Mouse (Mus musculus): ENCODE data around the gene Tmem56.

The Tmem56 gene

GRCm38 (mm10) chr3:121262521-121263204 lies 20.2 kb downstream of the Tmem56 start:
- H3K36me3 ChIP-seq (ENCODE audit: control insufficient read depth, insufficient read depth, low read length, poor library complexity, severe bottlenecking): no peaks in the 10 kb centered on the region
- DNase-seq (ENCODE audit: low read depth, low spot score): peak; percentile 13
- peaks cover 3% of the 10 kb centered on the region; the same call in 1 of the 2 replicates for H3K27me3 ChIP-seq (ENCODE audit: control insufficient read depth, insufficient read depth, low read length, poor library complexity, severe bottlenecking)

DNA sequence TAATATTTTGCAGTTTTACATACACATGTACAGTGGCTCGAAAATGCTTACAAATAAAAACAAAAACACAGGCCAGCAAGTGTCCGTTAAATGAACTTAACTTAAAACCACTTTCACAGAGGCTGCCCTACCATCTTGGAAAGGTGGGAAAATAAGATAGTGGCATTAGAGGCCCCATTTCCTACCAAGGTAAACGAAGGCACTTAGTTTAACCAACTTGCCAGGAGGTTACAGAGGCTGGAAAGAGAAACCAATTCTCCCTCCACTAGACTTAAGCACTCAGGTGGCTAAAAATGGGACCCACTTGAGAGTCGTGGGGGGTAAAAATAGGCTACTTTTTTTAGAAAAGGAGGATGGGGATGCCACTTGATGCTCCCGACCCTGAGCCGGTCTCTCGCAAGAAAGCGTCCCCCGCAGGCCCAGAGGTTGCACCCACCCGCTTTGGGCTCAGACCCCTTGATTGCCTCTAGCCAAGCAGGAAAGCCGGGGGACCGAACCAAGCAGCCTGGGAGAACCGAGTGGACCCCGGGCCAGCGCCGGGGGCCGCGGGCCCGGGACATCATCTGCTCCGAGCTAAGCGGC lies 20.9 kb downstream of the Tmem56 start:
- no peaks in the 10 kb centered on the region for H3K36me3 ChIP-seq (ENCODE audit: control insufficient read depth, insufficient read depth, low read length, poor library complexity, severe bottlenecking)
- DNase-seq (ENCODE audit: low read depth, low spot score): no peak
- peaks cover 3% of the 10 kb centered on the region; the same call in 1 of the 2 replicates for H3K27me3 ChIP-seq (ENCODE audit: control insufficient read depth, insufficient read depth, low read length, poor library complexity, severe bottlenecking)

DNA sequence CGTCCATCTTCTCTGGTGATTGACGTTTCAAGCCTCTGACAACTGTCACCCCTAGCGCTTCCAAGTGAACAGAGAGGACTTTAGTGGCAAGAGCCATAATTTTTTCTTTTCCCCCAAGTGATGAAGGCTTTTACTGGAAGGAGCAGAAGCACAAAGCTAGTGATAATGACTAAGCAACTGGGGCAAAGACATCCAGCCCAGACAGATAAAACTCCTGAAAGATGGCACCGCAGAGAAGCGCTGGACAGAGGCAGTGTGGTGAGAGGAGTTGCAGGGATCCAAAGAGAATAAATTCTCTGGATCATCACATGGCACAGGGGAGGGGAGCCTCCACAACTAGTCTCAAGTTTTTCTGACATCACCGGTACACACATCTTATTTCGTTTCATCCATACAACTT lies 21.6 kb downstream of the Tmem56 start:
- DNase-seq (ENCODE audit: low read depth, low spot score): no peak
- H3K27me3 ChIP-seq (ENCODE audit: control insufficient read depth, insufficient read depth, low read length, poor library complexity, severe bottlenecking): peaks cover 3% of the 10 kb centered on the region; the same call in 1 of the 2 replicates
- H3K36me3 ChIP-seq (ENCODE audit: control insufficient read depth, insufficient read depth, low read length, poor library complexity, severe bottlenecking): no peaks in the 10 kb centered on the region

DNA sequence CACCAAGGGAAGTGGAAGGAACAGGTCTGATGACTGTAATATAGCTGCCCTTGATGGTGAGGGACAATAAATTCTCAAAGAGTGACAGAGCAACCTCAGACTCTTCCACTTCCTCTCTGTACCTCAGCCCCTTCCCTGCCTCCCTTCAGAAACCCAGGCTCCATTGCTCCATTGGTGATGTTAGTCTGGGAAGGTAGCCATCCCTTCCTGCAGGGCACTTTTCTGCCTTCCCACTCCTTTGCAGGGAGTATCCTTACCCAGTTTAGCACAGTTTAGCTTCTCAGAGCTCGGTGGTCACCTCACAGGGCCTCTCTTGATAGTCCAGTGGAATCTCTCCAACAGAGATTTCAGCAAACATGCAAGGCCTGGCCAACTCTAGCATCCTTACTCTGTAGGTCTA lies 22.1 kb downstream of the Tmem56 start:
- no peaks in the 10 kb centered on the region for H3K36me3 ChIP-seq (ENCODE audit: control insufficient read depth, insufficient read depth, low read length, poor library complexity, severe bottlenecking)
- no peak for DNase-seq (ENCODE audit: low read depth, low spot score)

GRCm38 (mm10) chr3:121260041-121260440 lies 22.9 kb downstream of the Tmem56 start:
- H3K27me3 ChIP-seq (ENCODE audit: control insufficient read depth, insufficient read depth, low read length, poor library complexity, severe bottlenecking): peaks cover 3% of the 10 kb centered on the region; the same call in 1 of the 2 replicates
- no peaks in the 10 kb centered on the region for H3K36me3 ChIP-seq (ENCODE audit: control insufficient read depth, insufficient read depth, low read length, poor library complexity, severe bottlenecking)
- DNase-seq (ENCODE audit: low read depth, low spot score): no peak

More for the DNA sequence above, 22.1 kb downstream of the Tmem56 start:
- H3K27me3 ChIP-seq (ENCODE audit: control insufficient read depth, insufficient read depth, low read length, poor library complexity, severe bottlenecking): peaks cover 3% of the 10 kb centered on the region; the same call in 1 of the 2 replicates

- Histone ChIP-seq H3K36me3 (ENCODE audit: control insufficient read depth, insufficient read depth, low read length, poor library complexity, severe bottlenecking) (no peaks in the 10 kb centered on the region), H3K27me3 (ENCODE audit: control insufficient read depth, insufficient read depth, low read length, poor library complexity, severe bottlenecking) (peaks cover 3% of the 10 kb centered on the region; the same call in 1 of the 2 replicates)
- DNase-seq (ENCODE audit: low read depth, low spot score): no peak
These were observed 24.1 kb downstream of the Tmem56 start for GRCm38 (mm10) chr3:121258521-121259478.

DNA sequence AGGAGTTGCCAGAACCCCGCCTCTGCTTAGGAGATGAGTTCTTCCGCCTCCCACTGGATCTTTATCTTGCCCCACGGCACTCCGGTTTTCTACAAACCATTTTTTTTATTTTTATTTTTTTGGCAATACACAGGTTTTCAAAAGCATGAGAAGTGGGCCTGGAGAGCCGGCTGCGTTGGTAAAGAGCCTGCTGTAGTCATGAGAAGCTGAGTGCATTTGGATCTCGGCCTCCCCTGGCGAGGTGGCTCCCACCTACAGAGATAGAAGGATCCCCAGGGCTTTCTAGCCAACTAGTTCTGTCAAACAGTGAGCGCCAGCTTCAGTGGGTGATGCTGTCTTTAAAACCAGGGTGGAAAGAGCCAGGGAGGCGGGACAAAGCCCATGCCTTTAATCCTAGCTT lies 25.5 kb downstream of the Tmem56 start:
- peaks cover 3% of the 10 kb centered on the region; the same call in 1 of the 2 replicates for H3K27me3 ChIP-seq (ENCODE audit: control insufficient read depth, insufficient read depth, low read length, poor library complexity, severe bottlenecking)

DNA sequence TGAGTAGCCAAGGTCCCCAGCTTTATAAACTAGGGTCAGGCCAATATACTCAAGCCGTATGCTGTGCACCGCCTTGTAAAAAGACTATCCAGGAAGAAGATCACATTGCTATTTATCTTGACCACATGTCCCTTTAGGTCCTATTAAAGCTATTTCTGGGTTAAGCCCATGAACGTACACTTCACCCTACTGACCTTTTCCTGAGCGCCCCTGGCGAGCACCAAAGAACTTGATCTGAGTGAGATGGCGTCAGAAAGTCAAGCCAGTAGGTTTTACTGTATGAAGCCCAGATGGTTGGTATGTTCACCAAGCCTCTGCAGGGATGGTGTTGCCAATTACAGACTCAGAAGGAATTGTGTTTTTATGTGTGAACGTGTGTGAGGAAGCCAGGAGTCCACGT lies 26.8 kb downstream of the Tmem56 start:
- no peak for DNase-seq (ENCODE audit: low read depth, low spot score)
- no peaks in the 10 kb centered on the region for H3K36me3 ChIP-seq (ENCODE audit: control insufficient read depth, insufficient read depth, low read length, poor library complexity, severe bottlenecking)
- 0 out of 2 replicates have a peak, but pooled peaks cover under 1% of the 10 kb centered on the region for H3K27me3 ChIP-seq (ENCODE audit: control insufficient read depth, insufficient read depth, low read length, poor library complexity, severe bottlenecking)

More for the DNA sequence above, 25.5 kb downstream of the Tmem56 start:
- no peak for DNase-seq (ENCODE audit: low read depth, low spot score)
- no peaks in the 10 kb centered on the region for H3K36me3 ChIP-seq (ENCODE audit: control insufficient read depth, insufficient read depth, low read length, poor library complexity, severe bottlenecking)

GRCm38 (mm10) chr3:121255501-121255900 lies 27.4 kb downstream of the Tmem56 start:
- H3K27me3 ChIP-seq (ENCODE audit: control insufficient read depth, insufficient read depth, low read length, poor library complexity, severe bottlenecking): no peaks in the 10 kb centered on the region
- no peak for DNase-seq (ENCODE audit: low read depth, low spot score)
- no peaks in the 10 kb centered on the region for H3K36me3 ChIP-seq (ENCODE audit: control insufficient read depth, insufficient read depth, low read length, poor library complexity, severe bottlenecking)

GRCm38 (mm10) chr3:121250576-121251433 lies 32.1 kb downstream of the Tmem56 start:
- no peak for DNase-seq (ENCODE audit: low read depth, low spot score)
- no peaks in the 10 kb centered on the region for H3K36me3 ChIP-seq (ENCODE audit: control insufficient read depth, insufficient read depth, low read length, poor library complexity, severe bottlenecking)

GRCm38 (mm10) chr3:121250048-121250447 lies 32.9 kb downstream of the Tmem56 start:
- Histone ChIP-seq H3K27me3 (ENCODE audit: control insufficient read depth, insufficient read depth, low read length, poor library complexity, severe bottlenecking) (no peaks in the 10 kb centered on the region), H3K36me3 (ENCODE audit: control insufficient read depth, insufficient read depth, low read length, poor library complexity, severe bottlenecking) (no peaks in the 10 kb centered on the region)
- DNase-seq (ENCODE audit: low read depth, low spot score): no peak

More at GRCm38 (mm10) chr3:121250576-121251433, 32.1 kb downstream of the Tmem56 start:
- no peaks in the 10 kb centered on the region for H3K27me3 ChIP-seq (ENCODE audit: control insufficient read depth, insufficient read depth, low read length, poor library complexity, severe bottlenecking)

DNA sequence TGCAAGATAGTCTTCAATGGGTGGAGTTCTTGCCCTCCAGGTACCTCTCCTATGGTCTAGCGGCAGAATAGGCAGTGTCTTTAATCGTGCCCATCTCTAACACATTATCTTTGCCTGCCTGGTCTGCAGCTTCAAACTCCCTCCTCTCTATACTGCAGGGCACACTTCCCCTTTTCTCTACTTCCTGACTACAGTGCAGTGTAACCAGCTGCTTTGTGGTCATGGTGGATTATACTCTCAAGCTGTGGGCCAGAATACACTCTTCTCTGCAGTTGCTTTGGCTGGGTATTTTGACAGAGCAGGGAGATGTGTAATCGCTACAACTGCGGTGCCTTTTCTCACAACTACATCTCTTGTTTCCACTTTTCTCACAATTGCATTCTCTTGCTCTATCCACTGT lies 40.0 kb downstream of the Tmem56 start:
- Histone ChIP-seq H3K27me3 (ENCODE audit: control insufficient read depth, insufficient read depth, low read length, poor library complexity, severe bottlenecking) (no peaks in the 10 kb centered on the region), H3K36me3 (ENCODE audit: control insufficient read depth, insufficient read depth, low read length, poor library complexity, severe bottlenecking) (no peaks in the 10 kb centered on the region)
- peak; percentile 75 for DNase-seq (ENCODE audit: low read depth, low spot score)

DNA sequence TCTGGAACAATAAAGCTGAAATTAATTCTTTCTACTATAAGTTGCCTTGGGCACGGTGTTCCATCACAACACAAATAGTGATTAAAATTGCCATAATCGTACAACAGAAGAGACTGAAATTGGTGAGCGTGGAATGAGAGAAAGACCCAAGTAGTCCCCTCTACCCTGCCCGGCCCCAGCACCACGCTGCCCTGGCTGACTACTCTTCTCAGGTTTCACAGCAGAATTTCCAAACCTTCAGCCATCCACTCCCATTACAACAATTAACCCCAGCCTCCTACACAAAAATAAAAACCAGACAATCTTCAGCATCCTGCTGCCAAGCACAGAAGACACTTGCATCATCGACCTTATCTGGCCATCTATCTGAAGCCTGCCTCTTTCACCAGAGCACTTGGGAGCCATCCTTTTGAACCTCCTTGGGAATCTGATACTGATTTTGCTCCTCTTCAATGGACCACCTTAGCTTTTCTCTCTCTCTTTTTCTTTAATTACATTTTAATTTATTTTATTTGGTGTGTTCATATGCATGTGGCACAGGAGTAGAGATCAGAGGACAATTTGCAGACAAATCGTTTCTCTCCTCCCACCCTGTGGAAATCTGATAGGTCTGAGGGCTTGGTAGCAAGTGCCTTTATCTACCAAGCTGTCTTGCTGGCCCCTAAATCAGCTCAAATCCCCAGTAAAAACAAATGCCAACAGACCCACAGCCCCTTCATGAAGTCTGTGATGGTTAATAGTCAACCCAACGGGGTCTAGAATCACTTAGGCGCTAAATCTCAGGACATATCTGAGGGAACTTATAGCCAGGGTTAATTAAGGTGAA lies 40.6 kb downstream of the Tmem56 start:
- DNase-seq (ENCODE audit: low read depth, low spot score): no peak
- Histone ChIP-seq H3K36me3 (ENCODE audit: control insufficient read depth, insufficient read depth, low read length, poor library complexity, severe bottlenecking) (no peaks in the 10 kb centered on the region), H3K27me3 (ENCODE audit: control insufficient read depth, insufficient read depth, low read length, poor library complexity, severe bottlenecking) (no peaks in the 10 kb centered on the region)
